Mouse (Mus musculus): ENCODE results near the gene Tns1. TPM values are rescaled to one million over a fixed set of nuclear protein-coding genes. Genes with fewer than 3 reads are reported as not detected.

Gene Tns1
- polyA plus RNA-seq, 1 experiment from 2014 or later = 17.1 TPM

- no peak overlapping the region for H3K4me3 ChIP-seq
- ATAC-seq (ENCODE audit: low FRiP score, low read depth) = no peak
- H3K9ac ChIP-seq (replicated peaks) = no peak overlapping the region
- H3K9me3 ChIP-seq = no peaks in the 10 kb centered on the region
- H3K4me1 ChIP-seq = no peaks in the 10 kb centered on the region
- H3K27me3 ChIP-seq = no peaks in the 10 kb centered on the region
- no peaks in the 10 kb centered on the region for H3K36me3 ChIP-seq
- H3K27ac ChIP-seq (replicated peaks) = no peak overlapping the region
- 91% methylated on average over 3 of the region's 3 CpGs for WGBS
- no peak overlapping the region for H3K4me2 ChIP-seq (replicated peaks)
Measured at GRCm38 (mm10) chr1:73990024-73990423, 134.2 kb downstream of the Tns1 start.

DNA sequence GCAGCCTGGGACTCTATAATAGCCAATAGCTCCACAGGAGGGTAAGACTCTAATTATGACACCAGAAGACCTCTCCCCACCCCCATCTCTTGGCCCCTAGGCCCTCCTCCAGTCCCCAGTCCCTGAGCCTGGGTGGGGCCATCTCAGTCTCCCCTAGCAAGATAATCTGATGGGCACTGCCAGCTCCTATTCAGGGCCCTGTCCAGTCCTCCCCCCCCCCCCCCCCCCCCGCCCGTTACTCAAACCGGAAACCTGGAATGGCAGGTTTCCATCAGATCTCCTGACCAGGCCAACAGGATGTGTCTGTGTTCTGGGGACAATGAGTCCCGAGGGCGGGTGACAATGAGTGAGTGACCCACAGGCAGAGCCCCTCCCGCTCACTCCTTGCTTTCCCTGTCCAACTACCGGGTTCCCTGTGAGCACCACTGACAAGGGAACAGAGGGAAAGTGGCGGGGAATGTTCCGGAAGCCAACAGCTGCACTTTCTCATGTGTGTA, 136.5 kb downstream of the Tns1 start:
- H3K4me3 ChIP-seq = no peak overlapping the region
- no peaks in the 10 kb centered on the region for H3K9me3 ChIP-seq
- H3K27ac ChIP-seq (replicated peaks) = no peak overlapping the region
- H3K36me3 ChIP-seq = no peaks in the 10 kb centered on the region
- H3K9ac ChIP-seq (replicated peaks) = no peak overlapping the region
- no peak overlapping the region for H3K4me2 ChIP-seq (replicated peaks)
- WGBS = 64% methylated on average over 7 of the region's 9 CpGs
- H3K4me1 ChIP-seq = no peaks in the 10 kb centered on the region
- no peak for ATAC-seq (ENCODE audit: low FRiP score, low read depth)
- H3K27me3 ChIP-seq = no peaks in the 10 kb centered on the region

DNA sequence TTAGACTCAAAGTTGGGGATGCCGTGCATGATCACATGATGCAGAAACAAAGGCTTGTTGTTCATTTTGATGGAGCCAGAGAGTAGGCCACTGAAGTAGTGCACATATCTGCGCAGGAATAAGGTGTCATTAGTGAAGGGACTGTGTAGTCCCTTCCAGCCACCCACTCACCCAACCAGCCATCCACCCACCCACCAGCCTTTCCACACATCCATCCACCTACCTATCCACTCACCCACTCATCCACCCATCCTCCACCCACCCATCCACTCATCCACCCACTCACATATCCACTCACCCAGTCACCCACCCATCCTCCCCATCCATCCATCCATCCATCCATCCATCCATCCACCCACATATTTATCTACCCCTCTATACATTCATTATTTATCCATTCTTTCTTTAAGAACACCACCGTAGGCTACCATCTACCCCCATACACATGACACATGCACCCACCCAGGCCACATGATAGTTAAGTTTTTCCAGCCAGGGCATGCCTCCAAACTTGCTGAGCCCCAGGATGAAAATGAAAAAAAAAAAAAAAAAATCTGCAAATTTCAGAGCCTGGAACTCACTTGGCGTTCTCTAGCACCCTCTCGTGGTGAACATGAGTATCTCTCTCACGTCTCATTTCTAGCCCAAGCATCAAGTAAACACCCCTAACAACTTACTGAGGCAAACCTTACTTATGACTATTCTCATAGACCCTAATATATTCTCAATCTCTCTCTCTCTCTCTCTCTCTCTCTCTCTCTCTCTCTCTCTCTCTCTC, 137.8 kb downstream of the Tns1 start:
- Histone ChIP-seq H3K9me3 (no peaks in the 10 kb centered on the region), H3K27ac (replicated peaks) (no peak overlapping the region), H3K4me2 (replicated peaks) (no peak overlapping the region), H3K36me3 (no peaks in the 10 kb centered on the region), H3K27me3 (no peaks in the 10 kb centered on the region), H3K4me1 (no peaks in the 10 kb centered on the region), H3K4me3 (no peak overlapping the region), H3K9ac (replicated peaks) (no peak overlapping the region)
- no peak for ATAC-seq (ENCODE audit: low FRiP score, low read depth)
- 43% methylated on average over 6 of the region's 6 CpGs for WGBS

DNA sequence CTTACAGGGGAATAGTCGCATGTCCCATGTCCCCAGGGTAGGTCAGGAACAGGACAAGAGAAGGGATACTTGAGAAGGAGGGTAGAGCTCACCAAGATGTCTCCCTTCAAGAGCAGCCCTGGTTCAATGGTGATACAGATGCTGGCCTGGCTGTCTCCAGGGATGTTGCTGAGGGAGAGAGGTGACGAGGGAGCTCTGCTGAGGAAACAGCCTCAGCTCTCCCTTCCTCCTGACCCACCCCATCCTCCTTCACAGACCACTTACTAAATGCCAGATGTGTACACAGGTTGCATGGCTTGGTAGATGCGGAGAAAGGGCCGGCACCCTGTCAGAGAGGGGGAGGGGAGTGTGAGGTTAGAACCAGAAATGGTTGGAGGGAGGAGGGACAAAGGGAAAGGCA, 138.6 kb downstream of the Tns1 start:
- H3K27me3 ChIP-seq = no peaks in the 10 kb centered on the region
- ATAC-seq (ENCODE audit: low FRiP score, low read depth) = no peak
- no peak overlapping the region for H3K4me3 ChIP-seq
- 0 out of 2 replicates have a peak, but pooled peaks cover 3% of the 10 kb centered on the region for H3K36me3 ChIP-seq
- 81% methylated on average over 4 of the region's 4 CpGs for WGBS
- no peaks in the 10 kb centered on the region for H3K4me1 ChIP-seq
- no peaks in the 10 kb centered on the region for H3K9me3 ChIP-seq
- no peak overlapping the region for H3K4me2 ChIP-seq (replicated peaks)
- H3K9ac ChIP-seq (replicated peaks) = no peak overlapping the region
- H3K27ac ChIP-seq (replicated peaks) = no peak overlapping the region

GRCm38 (mm10) chr1:73979214-73979613, 145.0 kb downstream of the Tns1 start:
- Histone ChIP-seq H3K4me2 (replicated peaks) (no peak overlapping the region), H3K4me1 (no peaks in the 10 kb centered on the region), H3K9ac (replicated peaks) (no peak overlapping the region), H3K9me3 (no peaks in the 10 kb centered on the region), H3K27ac (replicated peaks) (no peak overlapping the region), H3K4me3 (no peak overlapping the region), H3K27me3 (no peaks in the 10 kb centered on the region), H3K36me3 (0 out of 2 replicates have a peak, but pooled peaks cover 3% of the 10 kb centered on the region)
- WGBS = 62% methylated on average over 3 of the region's 3 CpGs
- ATAC-seq (ENCODE audit: low FRiP score, low read depth) = no peak

- no peak overlapping the region for H3K27ac ChIP-seq (replicated peaks)
- no peaks in the 10 kb centered on the region for H3K27me3 ChIP-seq
- no peak overlapping the region for H3K9ac ChIP-seq (replicated peaks)
- no peak overlapping the region for H3K4me2 ChIP-seq (replicated peaks)
- 100% methylated on average over 1 of the region's 1 CpGs for WGBS
- no peaks in the 10 kb centered on the region for H3K9me3 ChIP-seq
- no peak overlapping the region for H3K4me3 ChIP-seq
- ATAC-seq (ENCODE audit: low FRiP score, low read depth) = no peak
- H3K36me3 ChIP-seq = 0 out of 2 replicates have a peak, but pooled peaks cover 3% of the 10 kb centered on the region
- no peaks in the 10 kb centered on the region for H3K4me1 ChIP-seq
Measured at GRCm38 (mm10) chr1:73978576-73978975, 145.7 kb downstream of the Tns1 start.

- H3K27ac ChIP-seq (replicated peaks) = no peak overlapping the region
- 76% methylated on average over 9 of the region's 9 CpGs for WGBS
- no peak for ATAC-seq (ENCODE audit: low FRiP score, low read depth)
- H3K4me1 ChIP-seq = peaks cover 5% of the 10 kb centered on the region
- no peaks in the 10 kb centered on the region; the same call in 1 of the 2 replicates for H3K9me3 ChIP-seq
- no peak overlapping the region for H3K4me2 ChIP-seq (replicated peaks)
- no peaks in the 10 kb centered on the region for H3K36me3 ChIP-seq
- no peak overlapping the region for H3K4me3 ChIP-seq
- H3K27me3 ChIP-seq = no peaks in the 10 kb centered on the region
- H3K9ac ChIP-seq (replicated peaks) = no peak overlapping the region
Measured at GRCm38 (mm10) chr1:73973992-73974391, 150.3 kb downstream of the Tns1 start.

- Histone ChIP-seq H3K9me3 (no peaks in the 10 kb centered on the region; the same call in 1 of the 2 replicates), H3K4me3 (no peak overlapping the region), H3K36me3 (no peaks in the 10 kb centered on the region), H3K27ac (replicated peaks) (no peak overlapping the region), H3K27me3 (0 out of 2 replicates have a peak, but pooled peaks cover 3% of the 10 kb centered on the region), H3K9ac (replicated peaks) (no peak overlapping the region), H3K4me1 (peaks cover 15% of the 10 kb centered on the region), H3K4me2 (replicated peaks) (no peak overlapping the region)
- ATAC-seq (ENCODE audit: low FRiP score, low read depth) = no peak
- 54% methylated on average over 5 of the region's 5 CpGs for WGBS
Measured at GRCm38 (mm10) chr1:73972726-73973125, 151.5 kb downstream of the Tns1 start.

DNA sequence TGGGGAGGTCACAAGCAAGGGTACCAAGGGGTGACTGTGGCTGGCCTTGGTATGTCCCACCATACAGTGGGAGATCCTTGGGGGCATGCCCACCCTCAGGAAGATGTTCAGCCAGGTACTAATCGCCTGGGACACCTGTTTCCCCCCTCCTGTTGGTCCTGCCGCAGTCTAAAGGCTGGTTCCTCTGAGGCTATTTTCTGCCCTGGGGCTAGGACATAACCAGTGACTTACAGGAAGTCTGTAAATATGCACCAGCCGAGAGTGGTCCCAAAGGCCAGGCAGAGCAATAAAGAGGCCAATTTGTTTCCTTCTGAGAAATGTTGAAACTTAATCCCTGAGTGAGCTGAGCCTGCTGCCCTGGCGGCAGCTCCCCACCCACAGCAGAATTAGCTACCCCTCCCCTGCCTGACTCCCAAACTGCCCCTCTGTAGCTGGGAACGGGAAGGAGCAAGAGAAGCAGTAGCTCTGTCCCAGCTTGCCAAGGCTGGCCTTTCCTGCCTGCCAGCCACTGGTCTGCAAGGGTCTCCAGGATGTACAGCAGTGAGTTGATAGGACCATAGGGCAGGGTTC, 154.0 kb downstream of the Tns1 start:
- ATAC-seq (ENCODE audit: low FRiP score, low read depth) = no peak
- H3K36me3 ChIP-seq = no peaks in the 10 kb centered on the region
- H3K4me2 ChIP-seq (replicated peaks) = no peak overlapping the region
- H3K4me1 ChIP-seq = peaks cover 17% of the 10 kb centered on the region
- H3K4me3 ChIP-seq = no peak overlapping the region
- H3K9me3 ChIP-seq = no peaks in the 10 kb centered on the region; the same call in 1 of the 2 replicates
- no peak overlapping the region for H3K9ac ChIP-seq (replicated peaks)
- WGBS = 36% methylated on average over 5 of the region's 5 CpGs
- H3K27ac ChIP-seq (replicated peaks) = no peak overlapping the region
- peaks cover 6% of the 10 kb centered on the region; the same call in 1 of the 2 replicates for H3K27me3 ChIP-seq

DNA sequence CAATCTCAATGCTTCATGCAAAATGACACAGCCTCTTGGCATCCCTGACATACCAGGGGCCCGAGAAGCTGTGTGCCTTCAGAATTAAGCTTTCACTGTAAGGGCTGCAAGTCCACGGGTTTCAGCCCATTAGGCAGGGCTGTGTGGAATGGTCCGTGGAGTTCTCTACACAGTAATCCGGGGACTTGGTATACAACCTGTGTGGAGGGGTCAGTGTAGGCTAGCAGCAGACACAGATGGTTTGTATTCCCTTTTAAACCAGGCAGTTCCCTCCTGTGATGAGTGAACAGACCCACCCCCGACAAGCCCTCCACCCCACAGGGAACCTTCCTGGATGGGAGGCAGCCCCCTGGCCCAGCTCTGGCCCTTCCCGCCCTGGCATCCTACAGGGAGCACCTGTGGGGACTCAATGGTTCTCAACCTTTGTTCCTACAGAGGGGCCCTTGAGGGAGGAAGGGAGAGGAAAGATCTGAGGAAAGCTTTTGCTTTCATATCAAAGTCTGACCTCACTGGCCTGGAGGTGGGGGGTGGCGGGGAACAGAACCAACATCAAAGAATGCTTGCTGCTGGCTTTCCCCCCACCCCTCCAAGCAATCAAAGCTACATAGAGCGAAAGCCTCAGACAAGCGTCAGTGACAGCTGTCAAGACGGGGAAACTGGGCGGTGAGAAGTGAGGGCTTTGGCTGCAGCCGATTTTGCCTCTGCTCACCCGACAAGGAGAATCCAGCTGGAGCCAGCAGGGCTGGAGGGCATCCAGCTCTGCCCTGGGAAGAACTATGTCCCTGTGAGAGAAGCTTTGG, 155.3 kb downstream of the Tns1 start:
- 8% methylated on average over 13 of the region's 13 CpGs for WGBS
- Histone ChIP-seq H3K4me2 (replicated peaks) (no peak overlapping the region), H3K36me3 (no peaks in the 10 kb centered on the region), H3K9me3 (no peaks in the 10 kb centered on the region; the same call in 1 of the 2 replicates), H3K4me1 (peaks cover 20% of the 10 kb centered on the region), H3K27ac (replicated peaks) (no peak overlapping the region), H3K9ac (replicated peaks) (no peak overlapping the region; the same call in 1 of the 2 replicates), H3K4me3 (no peak overlapping the region), H3K27me3 (peaks cover 6% of the 10 kb centered on the region; the same call in 1 of the 2 replicates)
- ATAC-seq (ENCODE audit: low FRiP score, low read depth) = peak; percentile 49

- no peak overlapping the region for H3K27ac ChIP-seq (replicated peaks)
- H3K9ac ChIP-seq (replicated peaks) = no peak overlapping the region
- H3K36me3 ChIP-seq = no peaks in the 10 kb centered on the region
- no peak overlapping the region for H3K4me2 ChIP-seq (replicated peaks)
- WGBS = 72% methylated on average over 12 of the region's 12 CpGs
- no peak overlapping the region for H3K4me3 ChIP-seq
- no peak for ATAC-seq (ENCODE audit: low FRiP score, low read depth)
- H3K9me3 ChIP-seq = no peaks in the 10 kb centered on the region; the same call in 1 of the 2 replicates
- peaks cover 37% of the 10 kb centered on the region for H3K4me1 ChIP-seq
- peaks cover 10% of the 10 kb centered on the region; the same call in 1 of the 2 replicates for H3K27me3 ChIP-seq
Measured at GRCm38 (mm10) chr1:73966411-73967238, 157.6 kb downstream of the Tns1 start.
